Mouse (Mus musculus): ENCODE data around the gene Cela3a.
"Not testable (repeated sequence)": the region's sequence is repeated elsewhere in the genome, so short reads cannot be mapped to it uniquely, and the experiment has no call there.

Gene Cela3a
- long read RNA-seq, experiment 1, result 0 reads
- long read RNA-seq, experiment 2, result 0 reads

- intact Hi-C loops (cut with DNase I), result no loop called here
Measured at GRCm38 (mm10) chr4:137409691-137410090, at the start of gene Cela3a. Cela3a (minus strand) TSS chr4:137409791.

GRCm38 (mm10) chr4:137458861-137459260 lies 49.3 kb upstream of the Cela3a start:
- intact Hi-C loops (cut with DNase I), result no loop called here

GRCm38 (mm10) chr4:137458310-137458709 lies 48.7 kb upstream of the Cela3a start:
- intact Hi-C loops (cut with DNase I), result no loop called here

DNA sequence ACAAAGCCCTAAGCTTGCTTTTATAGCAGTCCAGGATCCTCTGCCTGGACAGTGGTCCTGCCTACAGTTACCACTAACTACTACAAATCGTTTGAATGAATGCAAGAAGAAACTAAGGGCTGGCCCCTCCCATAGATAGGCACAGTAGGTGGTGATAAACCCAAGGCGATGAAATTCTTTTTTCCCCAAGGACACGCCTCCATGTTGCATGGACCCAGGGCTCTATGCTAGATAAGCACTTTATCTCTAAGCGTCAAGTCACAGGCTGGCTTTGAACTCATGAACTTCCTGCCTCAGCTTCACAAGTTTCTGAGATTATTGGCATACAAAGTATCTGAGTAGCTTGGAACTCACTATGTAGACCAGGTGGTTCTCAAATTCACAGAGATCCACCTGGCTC lies 47.7 kb upstream of the Cela3a start:
- intact Hi-C loops (cut with DNase I), result no loop called here

- intact Hi-C loops (cut with DNase I), result no loop called here
Measured at GRCm38 (mm10) chr4:137456581-137456980, 47.0 kb upstream of the Cela3a start.

DNA sequence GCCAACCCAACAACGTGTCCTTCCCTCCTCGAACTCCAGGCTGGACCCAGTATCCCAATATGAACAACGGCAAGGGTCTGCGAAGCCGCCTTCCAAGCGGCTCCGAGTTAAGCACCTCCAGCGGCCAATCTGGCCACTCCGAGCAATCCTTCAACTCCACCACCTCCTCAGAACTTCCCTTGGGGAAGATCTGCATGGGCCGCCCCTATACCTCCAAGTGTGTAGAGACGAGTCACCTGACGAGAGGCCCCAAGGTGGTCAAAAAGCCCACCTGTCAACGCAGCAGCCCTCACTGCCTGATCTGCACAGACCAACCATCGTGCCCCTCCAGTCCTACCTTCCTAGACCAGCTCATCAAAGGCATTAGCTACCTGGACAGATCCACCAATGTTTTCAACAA lies 45.0 kb upstream of the Cela3a start:
- intact Hi-C loops (cut with DNase I), result no loop called here

DNA sequence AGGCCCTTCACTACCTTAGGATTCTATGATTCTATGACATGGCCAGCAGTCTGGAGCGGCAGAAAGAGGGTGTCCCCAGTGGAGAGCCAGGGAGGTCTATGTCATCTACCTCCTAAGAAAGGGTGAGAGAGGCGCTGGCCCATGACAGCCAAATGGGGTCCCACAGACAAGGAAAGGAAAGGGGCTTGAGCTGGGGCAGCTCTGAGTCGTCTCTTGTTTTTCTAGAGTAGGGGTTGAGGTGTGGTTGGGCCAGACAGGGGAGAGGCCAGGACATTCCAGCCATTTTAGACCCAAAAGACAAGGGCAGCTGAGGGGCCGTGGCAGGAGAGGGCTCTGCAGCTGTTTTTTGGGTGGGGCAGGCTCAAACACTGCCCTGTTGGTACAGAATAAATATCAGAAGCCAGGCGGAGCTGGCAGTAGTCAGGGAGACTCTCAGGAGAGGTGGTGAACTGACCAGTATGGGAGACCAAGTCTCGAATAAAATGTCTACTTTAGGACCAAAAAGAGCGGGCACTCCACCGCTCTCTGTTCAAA lies 43.7 kb upstream of the Cela3a start, which contains the start of gene 1700013G24Rik:
1700013G24Rik (plus strand) TSS at position 51 of the 534 bp plus-strand sequence.
- intact Hi-C loops (cut with DNase I), result no loop called here

DNA sequence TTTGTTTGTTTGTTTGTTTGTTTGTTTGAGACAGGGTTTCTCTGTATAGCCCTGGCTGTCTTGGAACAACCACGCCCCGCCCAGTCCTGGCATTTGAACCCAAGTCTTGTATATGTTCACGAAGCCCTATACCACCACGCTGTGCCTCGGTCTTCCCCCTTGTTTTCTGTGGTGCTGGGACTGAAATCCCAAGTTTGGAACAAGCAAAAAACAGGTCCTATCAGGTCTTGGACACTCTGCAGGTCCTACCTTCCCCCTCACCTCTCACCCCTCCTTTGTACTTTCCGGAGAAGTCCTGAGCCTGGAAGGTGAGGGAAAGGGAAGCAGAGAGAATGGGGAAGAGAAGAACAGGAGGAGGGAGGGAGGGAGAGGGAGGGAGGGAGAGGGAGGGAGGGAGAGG lies 42.6 kb upstream of the Cela3a start:
- intact Hi-C loops (cut with DNase I), result no loop called here

- intact Hi-C loops (cut with DNase I), result no loop called here
Measured at GRCm38 (mm10) chr4:137449715-137450114, 40.1 kb upstream of the Cela3a start.

DNA sequence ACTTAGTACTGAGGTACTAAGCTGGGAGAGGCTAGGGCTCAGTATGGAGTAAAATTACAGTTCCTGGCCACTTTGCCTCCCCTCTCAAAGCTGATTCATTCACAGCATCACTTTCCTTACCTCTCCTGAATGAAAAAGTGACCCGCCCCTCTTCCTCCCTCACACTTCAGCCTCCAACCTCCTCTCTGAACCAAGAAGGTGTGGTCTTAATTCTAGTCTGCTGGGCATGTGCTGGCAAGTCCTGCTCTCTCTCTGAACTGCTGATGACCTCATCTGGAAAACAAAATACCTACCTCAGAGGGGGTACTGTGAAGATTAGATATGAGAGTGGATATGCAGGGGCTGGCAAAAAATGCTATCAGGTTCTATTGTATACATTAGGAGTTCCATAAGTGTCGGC lies 39.5 kb upstream of the Cela3a start:
- intact Hi-C loops (cut with DNase I), result no loop called here

- intact Hi-C loops (cut with DNase I), result no loop called here
Measured at GRCm38 (mm10) chr4:137448641-137449040, 39.0 kb upstream of the Cela3a start.

GRCm38 (mm10) chr4:137448197-137448596 lies 38.6 kb upstream of the Cela3a start:
- intact Hi-C loops (cut with DNase I), result no loop called here

DNA sequence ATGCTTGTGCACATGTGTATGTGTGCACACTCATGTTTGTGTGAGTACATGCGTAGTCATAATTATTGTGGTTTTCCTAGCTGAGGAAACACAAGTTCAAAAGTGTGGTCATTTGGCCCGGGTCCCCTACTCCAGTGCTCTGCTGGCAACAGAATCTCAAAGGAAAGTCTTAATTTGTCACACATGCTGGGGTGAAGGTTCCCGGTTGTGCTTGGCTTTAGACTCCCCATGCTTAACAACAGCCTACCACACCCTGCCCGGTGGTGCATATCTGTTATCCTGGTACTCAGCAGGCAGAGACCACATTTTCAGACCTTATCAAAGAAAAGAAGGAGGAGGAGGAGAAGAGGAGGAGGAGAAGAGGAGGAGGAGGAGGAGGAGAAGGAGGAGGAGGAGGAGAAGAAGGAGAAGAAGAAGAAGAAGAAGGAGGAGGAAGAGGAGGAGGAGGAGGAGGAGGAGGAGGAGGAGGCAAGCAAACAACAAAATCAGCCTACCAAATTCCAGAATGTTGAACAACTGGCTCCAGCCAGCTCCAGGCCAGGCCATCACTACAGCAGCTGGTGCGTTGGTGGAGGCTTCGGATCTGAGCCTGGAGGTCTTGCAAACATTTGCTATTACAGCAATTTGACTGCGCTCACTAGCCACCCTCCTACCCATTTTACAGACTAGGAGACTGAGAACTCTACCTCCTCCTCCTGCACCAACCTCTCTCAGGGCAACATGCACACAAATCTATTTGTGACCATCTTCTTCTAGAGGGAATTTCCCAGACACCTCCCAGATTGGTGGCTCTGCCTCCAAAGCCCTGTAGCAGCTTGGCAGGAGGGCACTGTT lies 38.0 kb upstream of the Cela3a start:
- intact Hi-C loops (cut with DNase I), result no loop called here

- intact Hi-C loops (cut with DNase I), result no loop called here
Measured at GRCm38 (mm10) chr4:137445881-137446280, 36.3 kb upstream of the Cela3a start.

DNA sequence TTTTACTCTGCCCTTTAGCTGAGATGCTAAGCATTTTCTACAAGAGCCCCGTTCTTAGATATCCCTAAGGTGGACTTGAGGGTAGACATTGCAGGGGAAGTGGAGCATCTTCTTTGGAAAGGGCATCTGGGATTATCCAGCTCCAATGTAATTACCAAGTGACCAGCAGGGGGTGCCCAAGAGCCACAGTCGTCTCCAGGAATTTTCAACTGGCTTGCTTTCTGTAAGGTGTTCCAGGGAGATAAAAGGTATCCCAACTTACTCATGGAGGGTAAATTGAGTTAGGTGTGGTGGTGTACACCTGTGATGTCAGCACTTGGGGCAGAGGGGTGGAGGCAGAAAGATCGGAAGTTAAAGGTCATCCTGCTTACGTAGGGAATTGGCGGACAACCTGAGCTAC lies 34.0 kb upstream of the Cela3a start:
- intact Hi-C loops (cut with DNase I), result loop anchor here (5.0 kb wide), 2 partner anchors 84 to 104 kb away; no protein-coding TSS in a partner anchor

- intact Hi-C loops (cut with DNase I), result loop anchor here (5.0 kb wide), 2 partner anchors 86 to 106 kb away; no protein-coding TSS in a partner anchor
Measured at GRCm38 (mm10) chr4:137441332-137441731, 31.7 kb upstream of the Cela3a start.

GRCm38 (mm10) chr4:137438842-137439241 lies 29.3 kb upstream of the Cela3a start:
- intact Hi-C loops (cut with DNase I), result no loop called here

DNA sequence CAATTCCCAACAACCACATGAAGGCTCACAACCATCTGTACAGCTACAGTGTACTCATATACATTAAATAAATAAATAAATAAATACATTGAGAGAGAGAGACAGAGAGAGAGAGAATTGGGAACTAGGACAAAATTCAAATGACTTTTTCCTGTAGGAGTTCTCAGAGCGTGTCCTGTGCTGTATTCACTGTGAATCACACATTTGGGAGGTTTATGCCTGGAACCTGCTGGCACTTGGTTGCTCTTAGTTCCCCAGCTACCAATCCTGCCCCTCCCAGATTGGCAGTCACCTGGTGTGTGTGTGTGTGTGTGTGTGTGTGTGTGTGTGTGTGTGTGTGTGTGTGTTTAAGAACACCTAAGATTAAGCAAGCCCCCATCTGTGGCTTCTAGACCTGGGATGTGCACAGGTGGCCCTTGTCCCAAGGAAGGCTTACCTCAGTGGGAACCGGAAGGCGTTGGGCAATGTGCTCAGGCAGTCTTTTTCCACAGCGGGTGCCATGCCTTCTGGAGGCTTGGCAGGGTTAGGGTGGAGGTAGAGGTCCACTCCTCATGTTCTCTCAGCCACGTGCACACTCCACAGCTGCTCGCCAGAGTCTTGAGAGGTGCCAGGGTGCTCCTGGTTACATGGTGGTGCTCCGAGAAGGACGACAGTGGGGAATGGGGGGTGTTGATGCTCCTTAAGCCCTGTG lies 27.5 kb upstream of the Cela3a start:
- intact Hi-C loops (cut with DNase I), result no loop called here

DNA sequence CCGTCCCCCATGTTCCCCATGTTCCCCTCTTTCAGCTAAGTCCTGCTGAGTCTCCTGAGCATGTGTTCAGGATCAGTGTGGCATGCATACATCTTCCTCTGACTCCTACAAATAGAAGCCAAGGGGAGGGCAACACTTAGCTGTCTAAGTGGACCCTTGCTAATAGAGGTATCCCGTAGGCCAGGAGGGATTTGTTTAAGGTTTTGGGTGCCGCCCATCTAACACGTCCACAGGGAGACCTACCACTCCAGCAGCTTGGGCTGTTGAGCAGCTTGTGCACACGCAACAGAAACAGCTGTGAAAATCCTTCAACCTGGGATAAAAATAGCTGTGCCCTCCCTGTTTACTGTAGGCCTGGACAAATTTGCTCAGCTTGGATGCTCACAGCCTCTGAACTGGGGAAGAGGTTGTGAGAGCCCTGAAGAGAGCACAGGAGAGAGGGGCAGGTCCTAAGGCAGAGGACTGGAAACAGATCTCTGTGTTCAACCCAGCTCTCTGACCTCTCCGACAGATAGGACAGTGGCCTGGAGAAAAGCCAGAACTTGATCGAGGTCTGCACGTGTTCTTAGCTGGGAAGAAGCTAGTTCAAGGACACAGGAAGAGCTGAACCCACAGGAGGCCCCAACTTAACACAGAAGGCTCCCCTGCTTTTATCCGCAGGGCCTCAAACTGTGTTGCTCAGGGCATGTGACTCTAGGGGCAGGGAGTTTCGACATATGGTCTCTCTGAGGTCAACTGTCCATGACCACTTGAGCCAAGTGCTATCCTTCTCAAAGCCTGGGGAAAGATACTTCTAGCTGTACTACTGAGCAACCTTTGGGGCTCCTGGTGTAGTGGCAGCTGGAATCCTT lies 23.3 kb upstream of the Cela3a start:
- intact Hi-C loops (cut with DNase I), result not testable (repeated sequence)

DNA sequence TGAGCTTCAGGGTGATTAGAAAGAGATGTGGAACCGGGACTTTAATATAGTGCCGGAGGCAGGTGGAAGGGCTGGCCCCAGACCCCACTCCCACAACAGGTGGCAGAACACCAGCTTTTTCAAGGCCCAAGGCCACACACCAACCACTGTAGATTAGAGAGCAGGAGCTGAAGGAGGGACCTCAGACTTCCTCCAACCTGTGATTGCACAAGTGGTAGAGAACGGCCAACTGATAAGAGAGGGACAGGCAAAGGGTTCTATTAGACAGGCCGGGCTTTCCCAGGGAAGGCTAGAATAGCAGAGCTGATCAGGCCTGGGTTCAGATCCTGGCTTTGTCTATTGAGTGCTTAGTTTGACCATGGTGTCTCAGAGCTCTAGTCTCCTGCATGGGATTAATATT lies 20.9 kb upstream of the Cela3a start, which contains the start of gene Cela3b:
Cela3b (minus strand) TSS at position 39 of the 400 bp plus-strand sequence.
- intact Hi-C loops (cut with DNase I), result no loop called here

Data from adrenal gland (tissue).